Mouse (Mus musculus) thymus, postnatal 4 days (tissue): ENCODE measurements at regions not wholly inside any gene's neighbourhood (a gene's known extent, or its start where the extent isn't known, plus 50 kb on each side); places are given as distances from the start of the nearest gene placed in this dataset.

ENCODE experiments used
- DNase-seq: peaks from one replicate; pipeline ENCODE4 v3.0.0; 2021

DNA sequence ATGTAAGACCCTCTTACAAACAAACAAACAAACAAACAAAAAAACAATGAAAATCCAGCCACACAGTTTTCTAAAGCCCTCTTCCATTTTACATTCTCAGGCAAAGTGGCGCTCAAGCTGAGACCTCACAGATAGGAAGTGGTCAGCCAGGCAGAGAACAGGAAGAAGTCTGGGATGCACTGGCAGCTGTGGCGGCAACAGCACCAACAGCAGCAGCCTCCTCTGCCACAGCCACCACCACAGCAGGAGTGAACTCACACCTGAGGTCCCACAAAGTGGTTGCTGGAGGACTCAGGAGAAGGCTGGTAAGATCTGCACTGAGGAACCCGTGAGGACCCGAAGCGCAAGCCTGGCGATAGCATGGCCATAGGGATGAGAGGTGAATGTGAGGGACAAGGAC lies 156.3 kb downstream of the Grm4 start:
- peak; percentile 46 for DNase-seq

GRCm38 (mm10) chr17:27364338-27364737 lies 156.9 kb downstream of the Grm4 start:
- peak; percentile 37 for DNase-seq

DNA sequence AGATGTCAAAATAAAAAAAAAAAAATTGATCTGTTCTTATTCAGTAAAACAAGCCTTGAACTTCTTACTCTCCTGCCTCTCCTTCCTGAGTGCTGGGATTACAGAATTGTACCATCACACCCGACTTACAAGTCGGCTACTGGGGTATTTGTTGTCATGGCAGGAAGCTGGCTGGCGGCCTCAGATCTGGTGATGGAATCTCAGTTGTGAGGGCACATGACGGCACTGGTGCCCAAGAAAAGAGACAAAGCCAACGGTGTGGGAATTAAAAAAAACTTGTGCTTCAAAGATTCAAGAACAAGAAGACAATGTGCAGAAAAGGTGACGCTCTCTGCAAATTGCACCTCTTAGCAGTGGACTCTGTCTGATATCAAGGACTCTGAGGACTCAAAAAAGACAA lies 157.3 kb downstream of the Grm4 start:
- DNase-seq: peak; percentile 29

- no peak for DNase-seq
Observed at GRCm38 (mm10) chr17:27362221-27362620, 158.0 kb upstream of the Lemd2 start.

DNA sequence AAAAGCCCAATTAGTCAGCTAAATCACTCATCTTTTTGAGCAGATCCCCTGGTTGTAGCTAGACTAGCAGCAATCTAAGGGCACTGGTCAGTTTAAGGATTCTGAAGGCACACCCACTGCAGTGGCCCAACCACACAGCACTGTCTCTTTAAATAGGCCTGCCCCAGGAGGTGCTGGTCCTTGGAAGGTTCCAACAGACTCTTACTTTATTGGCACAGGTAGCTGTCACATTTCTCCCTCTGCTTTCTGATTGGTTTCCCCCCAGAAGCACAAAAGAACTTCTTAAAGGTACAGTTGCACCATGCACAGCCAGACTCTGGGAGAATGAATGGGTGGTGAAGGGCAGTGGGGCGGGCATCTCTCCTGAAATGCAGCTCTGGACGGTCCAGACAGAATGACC lies 157.1 kb upstream of the Lemd2 start:
- peak; percentile 22 for DNase-seq

- DNase-seq: no peak
Observed at GRCm38 (mm10) chr17:27356862-27357261, 152.6 kb upstream of the Lemd2 start.

DNA sequence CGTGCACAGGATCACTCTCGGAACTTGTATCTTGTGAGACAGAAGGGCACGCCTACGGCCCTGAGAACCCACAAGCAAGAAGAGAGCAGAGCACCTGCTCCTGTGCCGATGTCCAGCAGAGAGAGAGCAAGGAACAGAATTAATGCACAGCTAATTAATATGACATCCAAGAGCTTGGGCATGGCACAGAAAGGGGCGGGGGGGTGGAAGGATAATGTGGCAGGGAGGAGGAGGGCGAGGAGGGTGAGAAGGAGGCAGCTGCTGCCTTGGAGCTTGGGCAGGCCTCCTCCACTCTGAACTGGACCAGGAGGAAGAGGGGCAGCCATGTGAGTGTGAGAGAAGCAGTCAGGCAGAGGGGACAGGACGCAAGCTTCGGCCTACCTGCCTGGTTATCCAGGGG lies 151.4 kb upstream of the Lemd2 start:
- no peak for DNase-seq

- DNase-seq: no peak
Observed at GRCm38 (mm10) chr17:27355056-27355455, 150.8 kb upstream of the Lemd2 start.

DNA sequence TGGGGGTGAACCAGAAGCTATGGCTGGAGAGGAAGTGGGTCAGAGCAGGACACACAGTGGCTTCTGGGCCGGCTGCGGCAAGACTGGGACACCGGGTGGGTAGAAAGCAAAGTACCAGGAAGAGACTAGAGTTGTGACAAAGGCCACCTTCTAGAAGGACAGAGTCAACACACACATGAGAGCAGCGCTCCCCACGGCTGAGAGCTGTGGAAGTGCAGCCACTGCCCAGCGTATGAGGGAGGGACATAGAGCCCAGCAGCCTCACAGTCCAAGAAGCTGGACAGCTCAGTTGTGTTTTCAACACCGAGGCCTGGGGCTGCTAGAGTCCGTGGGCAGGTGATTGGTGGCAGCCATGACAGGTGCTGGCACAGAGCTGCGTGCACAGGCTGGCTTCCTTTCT lies 145.6 kb upstream of the Lemd2 start:
- no peak for DNase-seq

DNA sequence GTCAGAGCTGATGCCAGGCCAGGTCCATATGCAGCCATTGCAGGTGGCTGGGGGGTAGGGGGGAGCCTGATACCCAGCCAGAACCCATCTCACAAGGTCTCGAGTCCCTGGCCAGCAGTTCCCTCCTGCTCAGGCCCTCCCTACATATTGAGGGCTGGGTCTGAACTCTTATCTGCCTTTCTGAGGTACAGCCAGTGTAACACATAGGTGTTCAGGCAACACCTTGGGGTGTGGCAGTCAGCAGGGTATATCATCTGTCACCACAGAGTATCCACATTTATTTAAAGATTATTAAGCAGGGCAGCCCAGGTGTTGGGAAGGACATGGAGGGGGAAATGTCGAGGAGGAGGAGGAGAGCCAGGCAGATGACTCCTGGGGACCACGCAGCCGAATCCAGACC lies 145.2 kb upstream of the Lemd2 start:
- no peak for DNase-seq

GRCm38 (mm10) chr17:27341952-27342890 lies 138.0 kb upstream of the Lemd2 start:
- DNase-seq: peak; percentile 60

DNA sequence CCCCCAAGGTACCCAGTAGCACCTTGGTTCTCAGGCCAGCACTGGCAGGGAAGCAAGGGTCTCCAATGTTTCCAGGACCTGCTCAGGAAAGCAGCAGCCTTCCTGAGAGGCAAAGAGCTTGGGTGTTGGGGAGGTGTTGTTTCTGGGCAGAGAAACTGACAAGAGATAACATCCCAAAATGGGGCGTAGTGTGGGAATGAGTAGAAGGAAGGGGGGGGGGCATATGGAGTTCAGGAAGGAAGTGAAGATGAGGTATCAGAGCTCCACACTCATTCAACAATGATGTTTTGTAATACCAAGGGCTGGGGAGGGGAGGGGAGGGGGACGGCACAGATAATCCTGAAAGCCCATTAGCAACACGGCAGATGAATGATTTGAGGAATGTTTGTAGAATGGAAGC lies 135.6 kb upstream of the Lemd2 start:
- DNase-seq: no peak

GRCm38 (mm10) chr17:27339261-27339660 lies 135.0 kb upstream of the Lemd2 start:
- DNase-seq: no peak

DNA sequence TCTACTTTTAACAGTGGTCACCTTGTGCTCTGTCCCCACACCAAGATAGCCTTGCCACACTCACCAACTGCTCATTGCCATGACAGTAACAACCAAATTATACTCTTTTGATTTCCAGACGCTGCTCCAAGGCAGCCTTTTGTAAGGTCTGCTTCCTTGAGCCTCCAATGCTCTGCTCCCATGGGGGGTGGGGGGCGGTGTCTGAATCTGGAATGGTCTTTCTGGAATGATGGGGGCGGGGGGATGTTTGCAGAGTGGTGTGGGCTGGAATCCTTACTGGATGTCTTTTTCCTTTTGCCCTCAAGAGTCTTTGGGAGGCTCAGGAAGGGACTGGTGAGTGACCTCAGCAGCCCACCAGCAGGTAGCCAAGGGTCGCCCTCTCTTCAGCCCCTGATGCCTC lies 131.4 kb upstream of the Lemd2 start:
- no peak for DNase-seq

DNA sequence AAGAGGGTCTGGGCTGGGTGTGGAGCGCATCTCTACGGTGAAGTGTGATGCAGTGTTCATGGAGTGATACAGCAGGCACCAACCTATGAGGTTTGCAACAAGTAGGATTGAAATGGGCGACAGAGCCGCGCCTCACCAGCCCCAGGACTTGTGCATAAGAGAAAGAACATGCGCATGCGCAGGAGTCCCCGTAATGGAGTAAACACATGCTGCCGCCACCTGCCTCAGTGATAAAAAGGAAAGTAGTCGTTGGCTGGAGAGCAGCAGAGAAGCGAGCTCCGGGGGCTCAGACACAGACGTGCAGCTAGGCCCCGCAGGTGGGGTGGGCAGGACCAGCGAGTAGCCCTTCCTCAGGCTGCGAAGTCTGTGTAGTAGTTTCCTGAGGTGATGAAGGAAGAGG lies 129.3 kb upstream of the Lemd2 start:
- no peak for DNase-seq

GRCm38 (mm10) chr17:27333141-27333540 lies 128.9 kb upstream of the Lemd2 start:
- DNase-seq: no peak

DNA sequence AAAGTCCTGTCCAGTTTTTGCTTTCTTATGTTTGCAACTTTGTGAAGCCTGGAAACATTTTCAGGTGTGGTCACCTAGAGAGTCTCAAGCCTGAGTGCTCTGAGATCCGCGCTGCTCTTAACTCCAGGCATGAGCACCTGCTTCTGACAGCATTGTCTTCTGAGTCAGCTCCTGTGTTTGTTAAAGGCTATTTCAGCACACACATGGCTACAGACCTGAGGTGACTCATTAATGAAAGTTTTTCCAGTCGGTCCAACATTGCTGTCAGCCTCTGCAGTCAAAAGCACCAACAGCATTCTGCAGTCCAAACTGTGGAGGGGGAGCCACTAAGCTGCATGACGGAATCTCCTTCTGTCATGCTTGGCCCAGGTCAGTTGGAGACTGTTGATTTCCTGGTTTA lies 127.8 kb upstream of the Lemd2 start:
- DNase-seq: no peak

DNA sequence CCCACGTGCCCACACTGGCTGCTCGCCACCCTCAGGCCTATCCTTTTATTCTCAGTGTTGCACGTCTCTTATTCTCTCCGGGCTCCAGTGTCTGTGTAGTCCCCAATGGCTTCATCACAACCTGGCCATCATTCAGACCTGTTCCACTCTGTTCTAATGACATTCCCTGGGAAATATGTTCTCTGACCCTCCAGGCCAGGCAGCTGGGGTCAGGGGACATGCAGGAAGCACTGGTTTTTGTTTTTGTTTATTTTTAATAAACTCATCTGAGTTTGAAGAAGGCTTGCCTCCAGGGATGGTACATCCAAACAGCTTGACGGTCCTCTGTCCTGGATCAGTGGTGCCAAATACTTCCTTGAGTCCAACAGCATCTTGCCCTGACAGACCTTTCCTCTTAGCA lies 127.4 kb upstream of the Lemd2 start:
- DNase-seq: no peak

- no peak for DNase-seq
Observed at GRCm38 (mm10) chr17:27329791-27330190, 125.5 kb upstream of the Lemd2 start.

- DNase-seq: no peak
Observed at GRCm38 (mm10) chr17:27329183-27329582, 124.9 kb upstream of the Lemd2 start.

DNA sequence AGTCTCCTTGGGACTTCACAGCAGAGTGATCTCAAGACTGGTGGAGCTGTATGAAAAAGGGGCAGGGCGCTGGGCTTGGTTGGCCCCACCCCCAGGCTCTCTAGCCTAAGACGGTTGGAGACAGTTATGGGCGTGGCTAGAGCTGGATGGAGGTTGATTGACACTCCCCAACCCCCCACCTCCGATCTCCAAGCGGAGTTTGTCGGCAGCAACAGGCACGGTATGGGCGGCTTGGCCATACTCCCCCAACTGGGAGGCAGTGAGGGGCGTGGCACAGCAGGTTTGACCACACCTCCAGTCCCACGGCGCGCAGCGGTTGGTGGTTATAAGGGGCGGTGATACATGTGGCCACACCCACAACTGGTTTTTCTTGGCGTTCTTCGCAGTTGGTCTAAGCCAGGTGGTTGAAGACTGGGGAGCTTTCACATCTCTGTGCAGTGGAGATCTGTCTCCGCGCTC lies 120.8 kb upstream of the Lemd2 start:
- DNase-seq: peak; percentile 85

GRCm38 (mm10) chr17:27323513-27323912 lies 119.2 kb upstream of the Lemd2 start:
- DNase-seq: no peak

GRCm38 (mm10) chr17:27322891-27323509 lies 118.7 kb upstream of the Lemd2 start:
- peak; percentile 36 for DNase-seq

DNA sequence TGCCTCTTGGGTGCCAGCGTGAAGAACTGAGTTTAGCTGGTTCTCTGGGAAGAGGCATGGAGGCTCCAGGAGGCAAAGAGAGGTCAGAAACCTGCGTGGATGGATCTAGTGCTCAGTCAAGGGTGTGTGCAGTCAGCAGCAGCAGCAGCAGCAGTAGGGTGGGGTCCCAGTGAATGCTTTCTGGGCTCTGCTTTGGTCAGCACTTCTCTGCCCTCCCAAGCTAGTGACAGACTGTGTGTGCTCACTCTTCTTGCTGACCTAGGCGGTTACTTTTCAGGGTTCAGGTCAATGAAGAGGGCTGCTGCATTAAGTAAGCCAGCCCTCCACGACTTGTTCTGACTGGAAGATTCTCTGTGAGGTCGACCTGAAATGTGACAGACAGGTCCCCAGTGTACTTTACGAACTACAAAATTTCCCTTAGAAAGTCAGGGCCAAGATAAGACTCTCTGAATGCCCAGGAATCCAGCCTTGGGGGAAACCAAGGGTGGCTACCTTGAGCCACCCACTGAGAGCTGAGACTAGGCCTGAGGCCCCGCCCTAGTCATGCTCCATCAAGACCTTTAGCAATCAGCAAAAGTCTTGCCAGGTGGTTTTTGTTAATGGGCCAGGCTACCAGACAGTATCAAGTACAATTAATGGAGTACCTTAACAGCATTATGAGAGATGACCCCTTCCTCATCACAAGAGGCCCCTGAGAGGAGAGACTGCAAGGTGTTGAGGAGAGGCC lies 114.9 kb upstream of the Lemd2 start:
- DNase-seq: no peak
